ENCODE assay signal across 23 mouse cellular contexts in the genomic region with DNA sequence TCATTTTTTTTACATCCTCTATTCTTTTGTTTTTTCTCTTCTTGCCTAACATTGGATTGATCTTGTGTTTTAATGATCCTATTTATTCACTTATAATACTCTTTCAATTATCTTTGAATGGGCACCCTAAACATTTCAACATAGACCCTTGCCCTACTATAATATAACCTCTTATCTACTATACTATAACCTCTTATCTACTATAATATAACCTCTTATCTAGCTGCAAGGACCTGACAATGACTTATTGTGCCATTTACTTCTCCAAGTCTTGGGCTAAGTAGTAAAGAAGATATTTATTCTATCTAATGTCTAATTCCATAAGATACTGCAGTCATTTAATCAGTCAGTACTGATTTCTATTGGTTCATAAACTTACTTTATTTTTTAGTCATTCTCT. TPM values are rescaled to one million over a fixed set of nuclear protein-coding genes. Genes with fewer than 3 reads are reported as not detected.
"Had no signal": no experiment of that assay in that cellular context is flagged by ENCODE, and none has a peak within 500 bp of the region (broad histone marks: within the 10 kb centered on the region; RNA-seq: fewer than 3 reads in every experiment).

No protein-coding gene starts in this region.

- H3K9me3 ChIP-seq: neural tube, embryonic 13.5 days; neural tube, embryonic 15.5 days; stomach, embryonic 15.5 days had no signal

- H3K4me2 ChIP-seq: neural tube, embryonic 13.5 days; neural tube, embryonic 15.5 days; stomach, embryonic 15.5 days had no signal

- H3K27ac ChIP-seq: neural tube, embryonic 13.5 days; neural tube, embryonic 15.5 days; stomach, embryonic 15.5 days; stomach, postnatal 0 days had no signal

- H3K27me3 ChIP-seq: neural tube, embryonic 13.5 days; neural tube, embryonic 15.5 days; stomach, embryonic 15.5 days had no signal

- H3K4me3 ChIP-seq: neural tube, embryonic 13.5 days; neural tube, embryonic 15.5 days; stomach, embryonic 15.5 days had no signal

- H3K9ac ChIP-seq: neural tube, embryonic 13.5 days; neural tube, embryonic 15.5 days; stomach, embryonic 15.5 days had no signal

- DNase-seq: retina, postnatal 1 day; right cerebral cortex, postnatal 14 days; right cerebral cortex, postnatal 25 days; right cerebral cortex, postnatal 4 days; spleen, adult 18-20 months; thymus, adult 18-20 months; thymus, adult 2 months; thymus, postnatal 14 days; thymus, postnatal 25 days; thymus, postnatal 36 days; thymus, postnatal 4 days had no signal

- H3K4me1 ChIP-seq: neural tube, embryonic 13.5 days; neural tube, embryonic 15.5 days; stomach, embryonic 15.5 days had no signal

RNA-seq across cellular contexts. Expression of gene Gm11027, which starts 36.8 kb away (rescaled TPM):
- polyA plus RNA-seq: neural tube, embryonic 13.5 days; neural tube, embryonic 14.5 days; neural tube, embryonic 15.5 days; small intestine, adult 2 months; spleen, adult 2 months; stomach, embryonic 14.5 days; stomach, embryonic 15.5 days; stomach, embryonic 16.5 days; stomach, postnatal 0 days; testis, adult 2 months; thymus, adult 2 months; thymus, postnatal 0 days; urinary bladder, adult 2 months had no signal
